Mouse (Mus musculus) midbrain, embryonic 12.5 days (tissue): ENCODE results near the gene Nek8. TPM values are rescaled to one million over a fixed set of nuclear protein-coding genes. Genes with fewer than 3 reads are reported as not detected.

Experiments used
- ATAC-seq: fragments of 200-750 bp; cut with Nextera tagmentation; 2 replicates; pipeline ENCODE4 v1.8.0; 2017; ENCODE audit warnings: low read depth, moderate TSS enrichment, moderate library complexity; ENCODE audit not compliant: low FRiP score
- H3K27ac ChIP-seq: fragments of 300-500 bp; sonication (generic); replicated peaks from 2 replicates; pipeline ENCODE4 v1.5.1; 2016; ENCODE audit warnings: mild to moderate bottlenecking
- H3K27me3 ChIP-seq: fragments of 300-500 bp; sonication (generic); 2 replicates; pipeline ENCODE4 v1.6.1; 2016; ENCODE audit warnings: mild to moderate bottlenecking
- H3K36me3 ChIP-seq: fragments of 300-500 bp; sonication (generic); 2 replicates; pipeline ENCODE4 v1.6.1; 2016
- H3K4me1 ChIP-seq: fragments of 300-500 bp; sonication (generic); 2 replicates; pipeline ENCODE4 v1.6.1; 2016
- H3K4me2 ChIP-seq: fragments of 300-500 bp; sonication (generic); replicated peaks from 2 replicates; pipeline ENCODE4 v1.6.1; 2016; ENCODE audit warnings: mild to moderate bottlenecking, moderate library complexity
- H3K4me3 ChIP-seq: fragments of 300-500 bp; sonication (generic); 2 replicates; pipeline ENCODE4 v1.5.1; 2016; ENCODE audit warnings: mild to moderate bottlenecking
- H3K9ac ChIP-seq: fragments of 300-500 bp; sonication (generic); replicated peaks from 2 replicates; pipeline ENCODE4 v1.6.1; 2016; ENCODE audit warnings: mild to moderate bottlenecking, moderate library complexity
- H3K9me3 ChIP-seq: fragments of 300-500 bp; sonication (generic); 2 replicates; pipeline ENCODE4 v1.6.1; 2016; ENCODE audit warnings: mild to moderate bottlenecking
- WGBS: fragments of 180-500 bp; shearing (Covaris S2); methylation state at CpG from one replicate; pipeline ENCODE4 v1.1.7; 2016; 5-methylcytosine and 5-hydroxymethylcytosine counted together
- polyA plus RNA-seq: library from polyadenylated mRNA; unstranded; fragments of >200 nt; fragmentation: Nextera tagmentation; extraction: Ambion mirVana; gene quantifications from 2 replicates; pipeline ENCODE4 v1.2.1, GENCODE M21; 2016

Gene Nek8
- polyA plus RNA-seq, 1 experiment from 2014 or later, result 8.2 TPM

DNA sequence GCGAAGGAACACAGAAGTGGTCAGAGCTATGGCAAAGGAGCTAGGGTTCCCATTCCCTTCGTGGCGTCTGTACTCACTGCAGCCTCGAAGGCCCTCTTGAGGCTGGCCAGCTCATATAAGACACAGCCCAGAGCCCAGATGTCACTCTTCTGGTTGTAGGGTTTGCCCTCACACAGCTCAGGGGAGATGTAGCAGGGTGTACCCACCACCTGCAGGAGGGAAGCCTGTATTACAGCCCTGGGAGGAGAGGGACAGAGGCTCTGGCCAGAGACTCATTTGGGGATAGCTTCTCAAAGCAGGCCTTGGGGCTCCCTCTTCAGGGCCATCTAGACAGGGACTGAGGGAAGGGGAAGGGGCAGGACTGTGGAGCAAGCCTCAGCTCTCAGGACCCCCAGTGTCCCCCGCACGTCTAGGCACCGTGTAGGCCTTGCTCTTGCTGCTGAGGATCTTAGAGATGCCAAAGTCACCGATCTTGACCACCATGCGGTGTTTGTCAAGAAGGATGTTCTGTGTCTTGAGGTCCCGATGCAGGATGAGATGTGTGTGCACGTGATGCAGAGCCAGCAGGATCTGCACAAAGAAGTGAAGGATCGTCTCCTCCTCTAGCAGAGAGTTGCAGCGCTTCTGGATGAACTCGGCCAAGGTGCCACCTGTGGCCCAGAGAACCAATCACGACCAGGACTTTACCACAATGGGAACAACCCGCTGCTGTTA, 4.3 kb downstream of the Nek8 start:
- no peak for ATAC-seq
- Histone ChIP-seq H3K27me3 (peaks cover 16% of the 10 kb centered on the region), H3K9me3 (no peaks in the 10 kb centered on the region), H3K4me3 (no peak overlapping the region), H3K9ac (no peak overlapping the region), H3K4me1 (peaks cover 6% of the 10 kb centered on the region), H3K27ac (no peak overlapping the region), H3K4me2 (no peak overlapping the region), H3K36me3 (no peaks in the 10 kb centered on the region)
- WGBS, result 82% methylated on average over 16 of the region's 16 CpGs

DNA sequence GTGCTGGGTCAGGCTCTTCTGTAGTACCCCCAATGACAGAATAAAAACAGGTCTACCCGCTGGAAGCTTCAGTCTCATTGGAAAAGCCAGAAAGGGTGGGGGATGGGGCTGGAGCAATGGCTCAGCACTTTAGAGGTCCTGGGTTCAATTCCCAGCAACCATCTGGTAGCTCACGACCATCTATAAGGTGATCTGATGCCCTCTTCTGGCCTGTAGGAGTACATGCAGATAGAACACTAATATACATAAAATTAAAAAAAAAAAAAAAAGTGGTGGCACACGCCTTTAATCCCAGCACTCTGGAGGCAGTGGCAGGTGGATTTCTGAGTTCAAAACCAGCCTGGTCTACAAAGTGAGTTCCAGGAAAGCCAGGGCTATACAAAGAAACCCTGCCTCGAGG, 5.1 kb downstream of the Nek8 start:
- Histone ChIP-seq H3K9ac (no peak overlapping the region), H3K27ac (no peak overlapping the region), H3K4me3 (no peak overlapping the region), H3K4me1 (no peaks in the 10 kb centered on the region), H3K36me3 (no peaks in the 10 kb centered on the region), H3K27me3 (peaks cover 17% of the 10 kb centered on the region), H3K4me2 (no peak overlapping the region), H3K9me3 (no peaks in the 10 kb centered on the region)
- WGBS, result 62% methylated on average over 4 of the region's 4 CpGs
- no peak for ATAC-seq

DNA sequence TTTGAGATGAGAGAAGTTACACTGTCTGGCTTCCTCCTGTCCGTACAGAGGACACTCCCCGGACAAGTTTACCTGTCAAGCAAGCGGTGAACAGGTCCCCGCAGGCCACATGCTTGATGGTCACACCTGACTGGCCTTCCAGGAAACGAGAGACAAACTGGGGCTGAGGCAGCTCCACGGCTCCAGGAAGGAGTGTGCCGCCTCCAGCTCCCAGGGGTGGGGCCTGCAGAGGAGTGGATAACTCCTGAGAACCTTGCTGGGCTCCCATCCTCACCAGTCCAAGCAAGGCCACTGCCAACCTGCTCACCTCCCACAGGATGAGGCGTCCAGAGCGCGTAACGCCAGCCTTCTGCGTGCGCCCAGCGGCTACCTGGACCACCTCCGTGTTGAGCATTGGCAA, 6.2 kb downstream of the Nek8 start:
- no peak overlapping the region for H3K4me3 ChIP-seq
- H3K9ac ChIP-seq, result no peak overlapping the region
- H3K27ac ChIP-seq, result no peak overlapping the region
- 89% methylated on average over 15 of the region's 15 CpGs for WGBS
- H3K36me3 ChIP-seq, result no peaks in the 10 kb centered on the region
- H3K4me1 ChIP-seq, result peaks cover 7% of the 10 kb centered on the region
- H3K9me3 ChIP-seq, result no peaks in the 10 kb centered on the region
- H3K27me3 ChIP-seq, result peaks cover 17% of the 10 kb centered on the region
- ATAC-seq, result no peak
- H3K4me2 ChIP-seq, result no peak overlapping the region

DNA sequence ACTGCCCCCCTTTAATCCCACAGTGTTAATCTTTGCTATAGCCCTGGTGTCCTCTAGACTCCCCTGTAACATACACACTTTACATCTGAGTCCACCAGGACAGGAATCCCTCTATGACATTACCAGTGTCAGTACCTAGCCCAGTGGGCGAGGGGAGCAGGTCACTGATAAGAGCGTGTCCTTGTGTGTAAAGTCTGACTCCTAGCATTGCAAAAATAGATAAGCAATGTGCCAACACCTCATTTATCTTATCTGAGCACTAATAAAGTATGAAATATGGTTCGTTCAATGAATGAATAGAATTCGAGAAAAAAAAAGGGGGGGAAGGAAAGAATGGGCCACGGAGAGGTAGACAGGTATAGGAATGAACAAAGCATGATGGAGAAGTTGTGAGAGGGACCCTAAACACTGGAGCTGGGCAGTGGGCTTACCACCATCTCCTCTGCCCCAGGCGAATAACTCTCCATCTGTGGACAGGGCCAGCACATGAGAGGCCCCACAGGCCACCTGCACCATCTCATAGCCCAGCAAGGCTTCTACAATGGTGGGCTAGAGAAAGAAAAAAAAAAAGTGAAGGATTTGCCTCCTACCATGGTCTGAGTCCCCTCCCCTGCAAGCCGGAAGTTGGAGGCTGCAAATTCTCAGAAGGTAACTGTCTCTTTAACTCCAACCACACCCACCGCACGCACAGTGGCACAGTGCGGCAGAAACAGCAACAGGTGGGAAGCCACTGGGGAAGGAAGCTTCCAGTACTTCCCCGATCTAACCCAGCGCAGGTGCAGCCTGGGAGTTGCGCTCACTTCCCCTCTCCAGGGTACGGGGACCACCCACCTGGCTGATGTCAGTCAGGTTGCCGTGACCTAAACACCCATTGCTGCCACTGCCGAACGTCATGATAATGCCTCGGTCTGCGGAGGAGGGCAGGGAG, 7.7 kb downstream of the Nek8 start:
- WGBS, result 69% methylated on average over 19 of the region's 19 CpGs
- Histone ChIP-seq H3K36me3 (no peaks in the 10 kb centered on the region), H3K9ac (no peak overlapping the region), H3K27ac (no peak overlapping the region), H3K4me3 (no peak overlapping the region), H3K4me2 (no peak overlapping the region), H3K9me3 (no peaks in the 10 kb centered on the region), H3K27me3 (peaks cover 17% of the 10 kb centered on the region), H3K4me1 (peaks cover 7% of the 10 kb centered on the region)
- ATAC-seq, result no peak

DNA sequence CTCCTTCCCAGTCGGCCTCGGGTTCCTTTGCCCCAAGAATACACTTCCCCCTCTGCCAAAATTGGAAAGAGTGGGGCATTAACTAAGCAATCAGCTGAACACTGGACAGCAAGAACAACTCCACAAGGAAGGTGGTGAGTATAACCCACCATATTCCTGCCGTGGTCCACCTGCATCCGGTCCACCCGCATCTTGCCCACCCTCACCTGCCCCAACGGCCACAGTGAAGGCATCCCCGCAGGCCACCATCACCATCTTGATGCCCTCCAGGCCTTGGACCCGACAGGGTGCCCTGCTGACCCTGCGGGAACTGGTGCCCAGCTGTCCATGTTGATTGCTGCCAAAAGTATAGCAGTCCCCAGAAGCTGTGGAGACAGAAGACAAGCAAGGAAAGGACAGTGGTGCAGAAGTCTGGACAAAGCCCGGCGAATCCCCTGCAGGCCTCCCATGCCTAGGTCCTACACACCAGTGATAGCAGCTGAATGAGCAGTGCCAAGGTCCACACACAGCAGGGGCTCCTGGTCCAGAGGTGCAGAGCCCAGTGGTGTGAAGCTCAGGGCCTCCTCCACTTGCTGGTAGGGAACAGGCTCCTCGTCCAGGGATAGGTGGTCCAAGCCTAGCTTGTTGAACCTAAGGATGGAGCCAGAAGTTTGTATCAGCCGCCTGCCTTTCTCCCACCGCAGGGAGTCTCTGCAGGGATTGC, 9.1 kb downstream of the Nek8 start:
- Histone ChIP-seq H3K27ac (no peak overlapping the region), H3K9me3 (no peaks in the 10 kb centered on the region), H3K4me1 (peaks cover 21% of the 10 kb centered on the region), H3K27me3 (peaks cover 17% of the 10 kb centered on the region), H3K9ac (no peak overlapping the region), H3K36me3 (peaks cover 4% of the 10 kb centered on the region), H3K4me3 (no peak overlapping the region), H3K4me2 (no peak overlapping the region)
- 84% methylated on average over 14 of the region's 14 CpGs for WGBS
- no peak for ATAC-seq

DNA sequence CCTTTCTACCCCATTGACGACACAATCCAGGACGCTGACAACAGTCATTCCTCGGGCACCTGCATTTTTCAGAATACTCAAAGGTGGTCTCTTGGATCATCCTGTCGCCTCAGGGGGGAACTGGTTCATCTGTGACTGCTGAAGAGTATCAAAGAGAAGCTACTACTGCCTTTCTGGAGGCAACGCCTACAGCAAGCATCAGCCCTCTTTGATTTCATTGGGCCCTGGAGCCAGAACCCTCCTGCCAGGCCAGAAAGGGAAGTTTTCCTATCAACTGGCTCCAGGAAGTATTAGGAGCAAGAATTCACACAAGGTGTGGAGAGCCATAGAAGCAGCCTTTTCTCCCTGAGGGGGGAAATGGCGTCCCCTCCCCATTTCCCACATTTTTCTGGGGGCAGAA, 9.8 kb downstream of the Nek8 start:
- no peak for ATAC-seq
- peaks cover 17% of the 10 kb centered on the region for H3K27me3 ChIP-seq
- no peaks in the 10 kb centered on the region for H3K9me3 ChIP-seq
- no peak overlapping the region for H3K9ac ChIP-seq
- H3K4me1 ChIP-seq, result peaks cover 27% of the 10 kb centered on the region
- no peak overlapping the region for H3K4me2 ChIP-seq
- no peak overlapping the region for H3K4me3 ChIP-seq
- peaks cover 12% of the 10 kb centered on the region for H3K36me3 ChIP-seq
- 72% methylated on average over 6 of the region's 6 CpGs for WGBS
- H3K27ac ChIP-seq, result no peak overlapping the region

DNA sequence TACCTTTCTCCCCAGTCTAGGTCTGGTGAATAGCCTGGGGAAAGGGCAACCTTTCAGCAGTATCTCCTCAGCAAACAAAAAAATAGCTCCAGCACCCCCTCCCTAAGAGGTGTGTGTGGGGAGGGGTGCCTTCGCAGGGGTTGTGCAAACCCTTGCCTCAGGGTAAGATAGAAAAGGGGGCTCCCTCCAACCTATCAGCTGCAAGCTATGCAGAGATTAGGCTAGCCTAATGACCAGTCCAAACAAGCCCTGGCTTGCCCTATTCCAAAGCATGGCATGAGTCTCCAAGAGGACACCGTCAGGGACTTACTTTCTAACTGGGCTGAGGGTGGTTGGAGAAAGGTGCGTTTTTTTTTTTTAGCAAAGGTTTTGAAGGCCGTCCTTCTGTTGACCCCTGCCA, 10.3 kb downstream of the Nek8 start:
- Histone ChIP-seq H3K4me3 (peak overlapping the region; percentile 100), H3K4me2 (peak overlapping the region; percentile 75), H3K27ac (peak overlapping the region; percentile 99; the same call in 1 of the 2 replicates), H3K36me3 (peaks cover 17% of the 10 kb centered on the region), H3K9ac (peak overlapping the region; percentile 99; the same call in 1 of the 2 replicates), H3K4me1 (peaks cover 27% of the 10 kb centered on the region), H3K9me3 (no peaks in the 10 kb centered on the region), H3K27me3 (peaks cover 17% of the 10 kb centered on the region)
- ATAC-seq, result no peak
- WGBS, result 53% methylated on average over 4 of the region's 4 CpGs

DNA sequence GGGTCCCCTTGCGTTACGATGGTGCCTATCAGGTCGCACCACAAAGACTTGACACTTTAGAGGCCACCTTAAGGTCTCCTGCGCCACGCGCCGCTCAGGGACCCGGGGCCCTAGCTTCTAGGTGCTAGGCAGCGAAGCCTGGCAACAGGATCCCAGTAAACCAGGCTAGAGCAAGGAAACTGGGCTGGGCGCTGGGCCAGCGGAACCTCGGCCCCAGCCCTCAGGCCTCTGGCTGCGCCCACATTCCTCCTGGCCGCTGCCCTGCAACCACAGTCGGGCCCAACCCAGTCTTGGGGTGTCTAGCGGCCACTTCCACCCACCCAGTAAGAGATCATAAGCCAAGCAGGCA, 10.7 kb downstream of the Nek8 start:
- 4% methylated on average over 16 of the region's 16 CpGs for WGBS
- Histone ChIP-seq H3K27ac (peak overlapping the region; percentile 99), H3K36me3 (peaks cover 21% of the 10 kb centered on the region), H3K4me2 (peak overlapping the region; percentile 75), H3K4me3 (peak overlapping the region; percentile 100), H3K9me3 (no peaks in the 10 kb centered on the region), H3K9ac (peak overlapping the region; percentile 99), H3K27me3 (peaks cover 17% of the 10 kb centered on the region), H3K4me1 (peaks cover 27% of the 10 kb centered on the region)
- peak; percentile 3; the same call in 1 of the 2 replicates for ATAC-seq

DNA sequence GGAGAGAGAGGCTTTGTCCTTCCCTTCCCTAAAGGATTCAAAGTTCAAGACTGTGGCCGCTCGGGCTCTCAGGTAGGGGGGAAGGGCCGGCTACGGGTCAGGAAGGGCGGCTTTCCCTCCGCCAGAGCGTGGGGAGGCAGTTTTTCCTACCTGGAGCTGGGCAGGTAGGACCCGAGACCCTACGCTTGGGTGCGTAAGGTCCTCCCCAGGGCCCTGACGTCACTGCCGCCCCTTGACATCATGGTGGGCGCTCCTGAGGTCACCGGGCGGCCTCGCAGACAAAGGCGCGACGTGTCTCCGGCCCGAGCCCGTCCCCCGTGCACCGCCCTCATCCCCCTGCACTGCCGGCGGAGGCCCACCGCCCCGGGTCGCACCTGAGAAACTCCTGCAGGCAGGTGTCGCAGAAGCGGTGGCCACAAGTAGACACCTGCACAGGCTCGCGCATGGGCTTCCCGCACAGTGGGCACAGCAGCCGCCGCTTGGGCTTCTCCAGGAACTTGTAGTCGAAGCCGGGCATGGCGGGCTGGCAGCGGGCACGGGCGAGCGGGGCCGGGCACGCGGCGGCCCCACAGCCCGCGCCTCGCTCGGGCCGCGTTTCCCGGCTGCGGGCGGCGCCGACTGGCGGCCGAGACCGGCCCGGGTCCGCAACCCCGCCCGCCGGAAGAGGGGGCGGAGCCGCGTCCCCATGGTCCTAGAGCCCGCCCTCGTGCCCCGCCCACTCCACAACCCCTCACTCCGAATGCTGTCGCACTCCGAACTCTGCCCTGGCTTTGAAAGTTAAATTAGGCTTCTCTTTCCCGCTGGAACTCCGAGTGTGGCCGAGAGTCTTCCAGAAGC, 11.3 kb downstream of the Nek8 start, which contains the start of gene Traf4:
Traf4 (minus strand) TSS at position 666 of the 837 bp plus-strand sequence.
- H3K4me2 ChIP-seq, result peak within 1 kb of the TSS; percentile 75
- H3K9me3 ChIP-seq, result no peaks in the 10 kb centered on the region
- H3K9ac ChIP-seq, result peak within 1 kb of the TSS; percentile 99
- H3K36me3 ChIP-seq, result peaks cover 27% of the 10 kb centered on the region
- H3K27me3 ChIP-seq, result peaks cover 17% of the 10 kb centered on the region
- H3K4me1 ChIP-seq, result peaks cover 27% of the 10 kb centered on the region
- H3K27ac ChIP-seq, result peak within 1 kb of the TSS; percentile 99
- ATAC-seq, result peak; percentile 80
- under 1% methylated on average over 76 of the region's 78 CpGs for WGBS
- H3K4me3 ChIP-seq, result peak within 1 kb of the TSS; percentile 100

DNA sequence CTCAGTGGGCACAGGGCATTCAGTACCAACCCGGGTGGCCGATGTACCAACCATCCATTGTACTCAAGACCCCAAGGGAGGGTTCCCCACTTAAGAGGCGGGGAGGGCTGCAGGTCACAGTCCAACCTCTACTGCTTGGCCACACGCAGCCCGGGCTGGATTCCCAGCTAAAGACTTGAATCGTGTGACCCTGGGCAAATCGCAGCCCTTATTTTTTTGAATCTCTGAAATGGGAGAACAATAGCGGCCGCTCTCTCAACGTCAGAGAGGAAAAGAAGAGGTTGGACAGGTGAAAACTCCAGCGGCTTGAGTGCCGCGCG, 11.9 kb downstream of the Nek8 start:
- Histone ChIP-seq H3K4me3 (peak overlapping the region; percentile 100), H3K9me3 (no peaks in the 10 kb centered on the region), H3K36me3 (peaks cover 33% of the 10 kb centered on the region), H3K9ac (peak overlapping the region; percentile 99), H3K4me2 (peak overlapping the region; percentile 75), H3K27ac (peak overlapping the region; percentile 99), H3K27me3 (peaks cover 17% of the 10 kb centered on the region), H3K4me1 (peaks cover 32% of the 10 kb centered on the region)
- ATAC-seq, result no peak
- under 1% methylated on average over 14 of the region's 14 CpGs for WGBS
